Mouse (Mus musculus) heart, embryonic 16.5 days (tissue): Measurements from ENCODE around the gene Sept1. TPM values are rescaled to one million over a fixed set of nuclear protein-coding genes. Genes with fewer than 3 reads are reported as not detected.

ENCODE experiments used
- ATAC-seq: fragments of 200-750 bp; cut with Nextera tagmentation; replicated peaks from 2 replicates; pipeline ENCODE4 v1.8.0; 2017; ENCODE audit warnings: moderate number of reproducible peaks; ENCODE audit not compliant: insufficient read depth, low FRiP score; ENCODE audit errors: extremely low read depth
- H3K27ac ChIP-seq: fragments of 300-500 bp; sonication (generic); 2 replicates; pipeline ENCODE4 v1.5.1; 2014; ENCODE audit warnings: mild to moderate bottlenecking, low read length, control low read depth, moderate library complexity
- H3K27me3 ChIP-seq: fragments of 300-500 bp; sonication (generic); 2 replicates; pipeline ENCODE4 v1.6.1; 2014; ENCODE audit warnings: low read length, mixed read lengths; ENCODE audit not compliant: control insufficient read depth, insufficient read depth
- H3K36me3 ChIP-seq: fragments of 300-500 bp; sonication (generic); 2 replicates; pipeline ENCODE4 v1.6.1; 2014; ENCODE audit not compliant: control insufficient read depth, insufficient read depth
- H3K4me1 ChIP-seq: fragments of 300-500 bp; sonication (generic); 2 replicates; pipeline ENCODE4 v1.6.1; 2014; ENCODE audit warnings: low read length, mixed read lengths; ENCODE audit not compliant: control insufficient read depth, insufficient read depth
- H3K4me2 ChIP-seq: fragments of 300-500 bp; sonication (generic); 2 replicates; pipeline ENCODE4 v1.6.1; 2014; ENCODE audit warnings: low read depth, mild to moderate bottlenecking, control low read depth, low read length
- H3K4me3 ChIP-seq: fragments of 300-500 bp; sonication (generic); 2 replicates; pipeline ENCODE4 v1.5.1; 2014; ENCODE audit warnings: mild to moderate bottlenecking, control low read depth, low read length
- H3K9ac ChIP-seq: fragments of 300-500 bp; sonication (generic); 2 replicates; pipeline ENCODE4 v1.6.1; 2014; ENCODE audit warnings: low read length, control low read depth
- H3K9me3 ChIP-seq: fragments of 300-500 bp; sonication (generic); replicated peaks from 2 replicates; pipeline ENCODE4 v1.6.1; 2016; ENCODE audit warnings: low read length; ENCODE audit not compliant: control insufficient read depth
- WGBS: fragments of 180-500 bp; shearing (Covaris S2); extraction: QIAGEN DNeasy Blood & Tissue Kit; methylation state at CpG from one replicate; pipeline ENCODE4 v1.1.7; 2014; 5-methylcytosine and 5-hydroxymethylcytosine counted together
- polyA plus RNA-seq: library from polyadenylated mRNA; unstranded; fragments of >200 nt; fragmentation: Nextera tagmentation; extraction: Ambion mirVana; gene quantifications from 2 replicates; pipeline ENCODE4 v1.2.1, GENCODE M21; 2015

Sept1 gene
- polyA plus RNA-seq, 1 experiment from 2014 or later = 57.5 TPM

DNA sequence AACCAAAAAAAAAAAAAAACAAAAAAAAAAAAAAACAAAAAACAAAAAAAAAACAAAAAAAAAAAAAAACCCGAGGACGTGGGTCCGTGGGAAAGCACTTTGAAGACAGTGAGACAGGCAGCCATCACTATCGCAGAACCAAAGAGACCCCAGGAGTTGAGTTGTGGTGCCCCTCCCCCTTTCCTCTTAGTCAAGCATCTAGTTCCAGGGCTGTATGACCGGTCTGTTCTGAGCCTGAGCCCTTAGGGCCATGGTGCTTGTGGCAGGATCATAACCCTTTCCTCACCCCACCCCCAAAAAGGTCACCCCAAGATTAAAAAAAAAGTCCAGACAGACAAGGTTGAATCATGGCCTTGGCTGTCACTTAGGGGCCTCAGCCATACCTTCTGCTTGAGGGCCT, 16.6 kb downstream of the Sept1 start:
- H3K27ac ChIP-seq = no peak overlapping the region
- WGBS = 81% methylated on average over 5 of the region's 5 CpGs
- no peaks in the 10 kb centered on the region for H3K27me3 ChIP-seq
- H3K4me1 ChIP-seq = peaks cover 29% of the 10 kb centered on the region
- no peak for ATAC-seq
- H3K9ac ChIP-seq = no peak overlapping the region
- H3K36me3 ChIP-seq = no peaks in the 10 kb centered on the region
- H3K9me3 ChIP-seq = no peaks in the 10 kb centered on the region
- no peak overlapping the region for H3K4me3 ChIP-seq
- H3K4me2 ChIP-seq = no peak overlapping the region

DNA sequence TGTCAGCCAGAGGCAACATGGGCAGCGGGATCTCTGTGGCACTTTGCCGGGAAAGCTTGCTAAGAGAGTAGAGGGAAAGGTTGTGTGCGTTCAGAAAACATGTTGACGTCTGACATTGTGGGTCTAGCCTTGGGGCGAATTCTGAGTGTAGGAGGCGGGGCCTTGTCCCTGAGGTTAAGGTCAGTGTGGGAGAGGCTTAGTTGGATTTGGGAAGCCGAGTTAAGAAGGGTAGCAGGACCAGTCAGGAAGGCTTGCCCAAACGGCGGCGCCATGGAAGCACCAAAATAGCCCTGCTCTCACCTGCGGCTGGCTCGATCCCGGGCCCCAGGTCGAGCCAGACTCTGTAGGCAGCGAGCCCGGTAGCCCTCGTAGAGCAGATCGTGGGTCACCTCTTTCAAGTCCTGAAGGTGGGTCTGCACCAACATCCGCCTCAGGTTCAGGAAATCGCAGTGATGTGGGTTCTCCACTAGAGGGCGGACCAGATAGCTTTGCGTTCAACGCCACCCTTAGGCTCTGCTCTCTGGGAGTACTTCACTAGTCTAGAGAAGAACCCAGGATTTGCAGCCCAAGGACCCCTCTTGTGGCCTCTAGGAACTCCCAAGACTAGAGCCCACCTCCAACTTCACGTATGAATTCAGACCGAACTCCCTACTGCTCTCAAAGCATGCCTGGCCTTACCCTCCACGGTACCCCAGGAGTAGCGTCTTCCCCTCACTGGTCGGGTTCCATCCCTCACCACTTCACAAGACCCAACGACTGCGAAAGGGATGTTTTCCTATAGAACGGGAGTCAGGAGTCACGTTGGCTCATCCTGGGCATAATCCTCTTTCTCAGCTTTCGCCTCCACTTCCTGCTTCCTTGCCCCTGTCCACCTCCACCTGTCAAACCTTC, 17.7 kb downstream of the Sept1 start:
- Histone ChIP-seq H3K27ac (peak overlapping the region; percentile 40), H3K4me1 (peaks cover 29% of the 10 kb centered on the region), H3K4me2 (peak overlapping the region; percentile 70), H3K9me3 (no peaks in the 10 kb centered on the region), H3K9ac (peak overlapping the region; percentile 73), H3K4me3 (peak overlapping the region; percentile 50), H3K36me3 (no peaks in the 10 kb centered on the region), H3K27me3 (no peaks in the 10 kb centered on the region)
- peak; percentile 49; the same call in 1 of the 2 replicates for ATAC-seq
- WGBS = 22% methylated on average over 33 of the region's 33 CpGs

DNA sequence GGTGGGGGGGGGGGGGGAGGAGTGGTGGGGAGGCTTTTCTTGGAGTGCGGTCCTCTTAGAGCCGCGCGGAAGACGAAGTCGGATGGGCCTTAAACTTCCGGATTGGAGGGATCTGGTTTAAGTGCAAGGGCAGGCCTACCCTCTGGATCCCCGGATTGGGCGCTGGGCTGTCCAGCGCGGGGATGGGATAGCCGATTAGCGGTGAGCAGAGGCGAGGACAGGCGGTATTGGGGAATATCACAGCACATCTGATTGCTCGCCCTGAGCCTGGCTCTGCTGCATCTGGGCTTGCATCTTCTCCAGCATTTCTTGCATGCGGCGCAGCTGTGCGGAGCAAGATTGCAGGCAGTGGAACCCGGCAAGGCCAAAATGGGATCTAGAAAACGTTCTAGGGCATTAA, 18.4 kb downstream of the Sept1 start:
- peak overlapping the region; percentile 70 for H3K4me2 ChIP-seq
- ATAC-seq = no peak
- peak overlapping the region; percentile 73 for H3K9ac ChIP-seq
- H3K9me3 ChIP-seq = no peaks in the 10 kb centered on the region
- no peaks in the 10 kb centered on the region for H3K36me3 ChIP-seq
- peak overlapping the region; percentile 40 for H3K27ac ChIP-seq
- 49% methylated on average over 21 of the region's 21 CpGs for WGBS
- H3K4me1 ChIP-seq = peaks cover 31% of the 10 kb centered on the region
- peak overlapping the region; percentile 50 for H3K4me3 ChIP-seq
- no peaks in the 10 kb centered on the region for H3K27me3 ChIP-seq

- Histone ChIP-seq H3K36me3 (no peaks in the 10 kb centered on the region), H3K27ac (no peak overlapping the region), H3K9ac (no peak overlapping the region; the same call in 1 of the 2 replicates), H3K4me2 (peak overlapping the region; percentile 70; the same call in 1 of the 2 replicates), H3K27me3 (no peaks in the 10 kb centered on the region), H3K4me3 (no peak overlapping the region), H3K9me3 (no peaks in the 10 kb centered on the region), H3K4me1 (peaks cover 33% of the 10 kb centered on the region)
- 53% methylated on average over 12 of the region's 12 CpGs for WGBS
- ATAC-seq = no peak
Measured at GRCm38 (mm10) chr7:127213930-127214329, 19.0 kb downstream of the Sept1 start.

DNA sequence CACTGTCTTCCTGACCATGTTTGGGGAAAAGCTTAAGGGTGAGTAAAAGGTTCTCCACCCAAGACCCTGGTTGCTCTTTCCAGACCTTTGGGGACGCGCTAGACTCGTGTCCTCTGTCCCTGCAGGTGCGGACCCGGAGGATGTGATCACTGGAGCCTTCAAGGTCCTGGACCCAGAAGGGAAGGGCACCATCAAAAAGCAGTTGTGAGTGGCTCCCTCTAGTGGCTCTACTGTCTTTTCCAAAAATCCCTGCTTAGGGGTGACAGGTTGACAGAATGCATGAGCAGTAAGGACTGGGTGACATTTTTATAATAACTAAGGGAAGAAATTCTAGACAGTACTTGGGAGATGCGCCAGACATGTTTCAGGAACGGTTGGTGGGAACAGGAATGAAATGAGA, 19.4 kb downstream of the Sept1 start:
- Histone ChIP-seq H3K27ac (no peak overlapping the region), H3K4me2 (no peak overlapping the region), H3K27me3 (no peaks in the 10 kb centered on the region), H3K4me1 (peaks cover 33% of the 10 kb centered on the region), H3K36me3 (no peaks in the 10 kb centered on the region), H3K4me3 (no peak overlapping the region), H3K9ac (no peak overlapping the region), H3K9me3 (no peaks in the 10 kb centered on the region)
- 46% methylated on average over 7 of the region's 7 CpGs for WGBS
- no peak for ATAC-seq

- H3K9me3 ChIP-seq = no peaks in the 10 kb centered on the region
- no peak overlapping the region for H3K4me2 ChIP-seq
- H3K27me3 ChIP-seq = no peaks in the 10 kb centered on the region
- no peak overlapping the region for H3K9ac ChIP-seq
- H3K27ac ChIP-seq = no peak overlapping the region
- ATAC-seq = no peak
- H3K4me3 ChIP-seq = no peak overlapping the region
- WGBS = 84% methylated on average over 12 of the region's 12 CpGs
- H3K4me1 ChIP-seq = peaks cover 28% of the 10 kb centered on the region
- no peaks in the 10 kb centered on the region for H3K36me3 ChIP-seq
Measured at GRCm38 (mm10) chr7:127212432-127213250, 20.3 kb downstream of the Sept1 start.

- no peaks in the 10 kb centered on the region for H3K27me3 ChIP-seq
- H3K9ac ChIP-seq = no peak overlapping the region
- H3K4me1 ChIP-seq = peaks cover 25% of the 10 kb centered on the region
- no peak overlapping the region for H3K27ac ChIP-seq
- WGBS = 54% methylated on average over 5 of the region's 5 CpGs
- no peak for ATAC-seq
- no peaks in the 10 kb centered on the region for H3K36me3 ChIP-seq
- no peak overlapping the region for H3K4me3 ChIP-seq
- H3K4me2 ChIP-seq = no peak overlapping the region
- no peaks in the 10 kb centered on the region for H3K9me3 ChIP-seq
Measured at GRCm38 (mm10) chr7:127211014-127211745, 21.8 kb downstream of the Sept1 start.

DNA sequence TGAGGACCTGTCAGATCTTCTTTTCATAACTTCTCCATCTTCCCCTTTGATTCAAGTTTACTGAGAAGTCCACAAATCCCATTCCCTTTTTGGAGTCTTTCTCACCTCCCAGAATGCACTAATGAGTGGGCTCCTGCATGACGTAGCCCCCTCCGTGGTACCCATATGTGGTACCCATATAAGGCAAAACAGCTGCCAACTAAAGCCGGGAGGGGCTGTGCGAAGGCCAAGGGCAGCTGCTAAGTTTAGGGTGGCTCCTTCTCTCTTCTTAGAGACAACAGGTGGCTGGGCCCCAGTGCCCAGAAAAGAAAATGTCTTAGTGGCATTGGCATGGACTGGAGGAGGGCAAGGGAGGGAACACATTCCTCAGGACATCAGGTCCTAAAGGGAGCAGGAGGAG, 22.7 kb downstream of the Sept1 start:
- Histone ChIP-seq H3K9ac (no peak overlapping the region), H3K4me3 (no peak overlapping the region), H3K27me3 (no peaks in the 10 kb centered on the region), H3K4me2 (no peak overlapping the region), H3K4me1 (peaks cover 28% of the 10 kb centered on the region), H3K36me3 (no peaks in the 10 kb centered on the region), H3K27ac (no peak overlapping the region), H3K9me3 (no peaks in the 10 kb centered on the region)
- ATAC-seq = no peak
- 86% methylated on average over 4 of the region's 4 CpGs for WGBS
